Mouse (Mus musculus): ENCODE results near the gene Prkag2. TPM values are rescaled to one million over a fixed set of nuclear protein-coding genes. Genes with fewer than 3 reads are reported as not detected.

Gene Prkag2
- polyA plus RNA-seq, 1 experiment from 2014 or later: 4.8 TPM

GRCm38 (mm10) chr5:25089258-25089972, 11.0 kb downstream of the Prkag2 start:
- no peak overlapping the region for H3K27ac ChIP-seq (ENCODE audit: low read length)
- H3K9ac ChIP-seq (ENCODE audit: low read depth, low read length): no peak overlapping the region
- H3K4me1 ChIP-seq (ENCODE audit: control insufficient read depth, low read depth, low read length): no peaks in the 10 kb centered on the region; the same call in none of the 2 replicates
- H3K9me3 ChIP-seq (replicated peaks; ENCODE audit: control insufficient read depth, low read length): no peaks in the 10 kb centered on the region
- 56% methylated on average over 6 of the region's 6 CpGs for WGBS (ENCODE audit: insufficient replicate concordance)
- H3K36me3 ChIP-seq (ENCODE audit: control insufficient read depth, insufficient read depth): no peaks in the 10 kb centered on the region
- ATAC-seq (ENCODE audit: low read depth): no peak
- no peak overlapping the region for H3K4me3 ChIP-seq (ENCODE audit: low read depth, low read length)
- no peaks in the 10 kb centered on the region for H3K27me3 ChIP-seq (ENCODE audit: control insufficient read depth, insufficient read depth, low read depth, low read length)
- H3K4me2 ChIP-seq (ENCODE audit: low read depth, low read length): no peak overlapping the region

GRCm38 (mm10) chr5:25088633-25089032, 11.8 kb downstream of the Prkag2 start:
- Histone ChIP-seq H3K27ac (ENCODE audit: low read length) (no peak overlapping the region), H3K36me3 (ENCODE audit: control insufficient read depth, insufficient read depth) (no peaks in the 10 kb centered on the region), H3K4me2 (ENCODE audit: low read depth, low read length) (no peak overlapping the region), H3K9me3 (replicated peaks; ENCODE audit: control insufficient read depth, low read length) (no peaks in the 10 kb centered on the region), H3K9ac (ENCODE audit: low read depth, low read length) (no peak overlapping the region), H3K27me3 (ENCODE audit: control insufficient read depth, insufficient read depth, low read depth, low read length) (no peaks in the 10 kb centered on the region), H3K4me1 (ENCODE audit: control insufficient read depth, low read depth, low read length) (no peaks in the 10 kb centered on the region; the same call in none of the 2 replicates), H3K4me3 (ENCODE audit: low read depth, low read length) (no peak overlapping the region)
- ATAC-seq (ENCODE audit: low read depth): no peak
- WGBS (ENCODE audit: insufficient replicate concordance): 50% methylated on average over 4 of the region's 4 CpGs

GRCm38 (mm10) chr5:25088111-25088510, 12.3 kb downstream of the Prkag2 start:
- WGBS (ENCODE audit: insufficient replicate concordance): 56% methylated on average over 13 of the region's 13 CpGs
- Histone ChIP-seq H3K4me1 (ENCODE audit: control insufficient read depth, low read depth, low read length) (no peaks in the 10 kb centered on the region; the same call in none of the 2 replicates), H3K4me2 (ENCODE audit: low read depth, low read length) (no peak overlapping the region), H3K9me3 (replicated peaks; ENCODE audit: control insufficient read depth, low read length) (no peaks in the 10 kb centered on the region), H3K27ac (ENCODE audit: low read length) (no peak overlapping the region), H3K36me3 (ENCODE audit: control insufficient read depth, insufficient read depth) (no peaks in the 10 kb centered on the region), H3K4me3 (ENCODE audit: low read depth, low read length) (no peak overlapping the region), H3K9ac (ENCODE audit: low read depth, low read length) (no peak overlapping the region), H3K27me3 (ENCODE audit: control insufficient read depth, insufficient read depth, low read depth, low read length) (no peaks in the 10 kb centered on the region)
- peak; percentile 83 for ATAC-seq (ENCODE audit: low read depth)

GRCm38 (mm10) chr5:25087064-25087463, 13.4 kb downstream of the Prkag2 start:
- no peak overlapping the region for H3K27ac ChIP-seq (ENCODE audit: low read length)
- no peak for ATAC-seq (ENCODE audit: low read depth)
- H3K36me3 ChIP-seq (ENCODE audit: control insufficient read depth, insufficient read depth): no peaks in the 10 kb centered on the region
- no peaks in the 10 kb centered on the region for H3K9me3 ChIP-seq (replicated peaks; ENCODE audit: control insufficient read depth, low read length)
- 57% methylated on average over 7 of the region's 7 CpGs for WGBS (ENCODE audit: insufficient replicate concordance)
- no peak overlapping the region for H3K4me3 ChIP-seq (ENCODE audit: low read depth, low read length)
- no peak overlapping the region for H3K9ac ChIP-seq (ENCODE audit: low read depth, low read length)
- H3K27me3 ChIP-seq (ENCODE audit: control insufficient read depth, insufficient read depth, low read depth, low read length): no peaks in the 10 kb centered on the region
- H3K4me2 ChIP-seq (ENCODE audit: low read depth, low read length): no peak overlapping the region
- H3K4me1 ChIP-seq (ENCODE audit: control insufficient read depth, low read depth, low read length): no peaks in the 10 kb centered on the region; the same call in none of the 2 replicates

GRCm38 (mm10) chr5:25086234-25086633, 14.2 kb downstream of the Prkag2 start:
- no peak overlapping the region for H3K4me2 ChIP-seq (ENCODE audit: low read depth, low read length)
- H3K27ac ChIP-seq (ENCODE audit: low read length): no peak overlapping the region
- no peaks in the 10 kb centered on the region for H3K9me3 ChIP-seq (replicated peaks; ENCODE audit: control insufficient read depth, low read length)
- H3K27me3 ChIP-seq (ENCODE audit: control insufficient read depth, insufficient read depth, low read depth, low read length): no peaks in the 10 kb centered on the region
- no peaks in the 10 kb centered on the region; the same call in none of the 2 replicates for H3K4me1 ChIP-seq (ENCODE audit: control insufficient read depth, low read depth, low read length)
- H3K36me3 ChIP-seq (ENCODE audit: control insufficient read depth, insufficient read depth): no peaks in the 10 kb centered on the region
- whole genome bisulfite sequencing (ENCODE audit: insufficient replicate concordance): 52% methylated on average over 4 of the region's 4 CpGs
- H3K9ac ChIP-seq (ENCODE audit: low read depth, low read length): no peak overlapping the region
- no peak; the same call in 1 of the 2 replicates for ATAC-seq (ENCODE audit: low read depth)
- no peak overlapping the region for H3K4me3 ChIP-seq (ENCODE audit: low read depth, low read length)

GRCm38 (mm10) chr5:25085170-25085569, 15.3 kb downstream of the Prkag2 start:
- 74% methylated on average over 10 of the region's 10 CpGs for WGBS (ENCODE audit: insufficient replicate concordance)

GRCm38 (mm10) chr5:25083816-25084215, 16.6 kb downstream of the Prkag2 start:
- Histone ChIP-seq H3K4me3 (ENCODE audit: low read depth, low read length) (no peak overlapping the region), H3K36me3 (ENCODE audit: control insufficient read depth, insufficient read depth) (no peaks in the 10 kb centered on the region), H3K4me2 (ENCODE audit: low read depth, low read length) (no peak overlapping the region), H3K9ac (ENCODE audit: low read depth, low read length) (no peak overlapping the region), H3K27me3 (ENCODE audit: control insufficient read depth, insufficient read depth, low read depth, low read length) (no peaks in the 10 kb centered on the region), H3K27ac (ENCODE audit: low read length) (no peak overlapping the region), H3K4me1 (ENCODE audit: control insufficient read depth, low read depth, low read length) (no peaks in the 10 kb centered on the region; the same call in none of the 2 replicates), H3K9me3 (replicated peaks; ENCODE audit: control insufficient read depth, low read length) (no peaks in the 10 kb centered on the region)
- no peak for ATAC-seq (ENCODE audit: low read depth)
- 25% methylated on average over 7 of the region's 7 CpGs for whole genome bisulfite sequencing (ENCODE audit: insufficient replicate concordance)

More at GRCm38 (mm10) chr5:25085170-25085569, 15.3 kb downstream of the Prkag2 start:
- no peaks in the 10 kb centered on the region; the same call in none of the 2 replicates for H3K4me1 ChIP-seq (ENCODE audit: control insufficient read depth, low read depth, low read length)
- H3K9me3 ChIP-seq (replicated peaks; ENCODE audit: control insufficient read depth, low read length): no peaks in the 10 kb centered on the region
- ATAC-seq (ENCODE audit: low read depth): no peak
- no peaks in the 10 kb centered on the region for H3K36me3 ChIP-seq (ENCODE audit: control insufficient read depth, insufficient read depth)
- no peak overlapping the region for H3K4me2 ChIP-seq (ENCODE audit: low read depth, low read length)
- no peak overlapping the region for H3K27ac ChIP-seq (ENCODE audit: low read length)
- H3K27me3 ChIP-seq (ENCODE audit: control insufficient read depth, insufficient read depth, low read depth, low read length): no peaks in the 10 kb centered on the region
- H3K4me3 ChIP-seq (ENCODE audit: low read depth, low read length): no peak overlapping the region
- no peak overlapping the region for H3K9ac ChIP-seq (ENCODE audit: low read depth, low read length)

GRCm38 (mm10) chr5:25082542-25082941, 17.9 kb downstream of the Prkag2 start:
- no peaks in the 10 kb centered on the region for H3K9me3 ChIP-seq (replicated peaks; ENCODE audit: control insufficient read depth, low read length)
- H3K9ac ChIP-seq (ENCODE audit: low read depth, low read length): no peak overlapping the region
- H3K4me3 ChIP-seq (ENCODE audit: low read depth, low read length): no peak overlapping the region
- no peaks in the 10 kb centered on the region for H3K36me3 ChIP-seq (ENCODE audit: control insufficient read depth, insufficient read depth)
- H3K27me3 ChIP-seq (ENCODE audit: control insufficient read depth, insufficient read depth, low read depth, low read length): no peaks in the 10 kb centered on the region
- ATAC-seq (ENCODE audit: low read depth): 0 out of 2 replicates have a peak, but pooled peaks have one; percentile 21
- no peak overlapping the region for H3K27ac ChIP-seq (ENCODE audit: low read length)
- no peaks in the 10 kb centered on the region; the same call in 1 of the 2 replicates for H3K4me1 ChIP-seq (ENCODE audit: control insufficient read depth, low read depth, low read length)
- no peak overlapping the region for H3K4me2 ChIP-seq (ENCODE audit: low read depth, low read length)
- 34% methylated on average over 2 of the region's 2 CpGs for WGBS (ENCODE audit: insufficient replicate concordance)

GRCm38 (mm10) chr5:25081545-25081944, 18.9 kb downstream of the Prkag2 start:
- Histone ChIP-seq H3K36me3 (ENCODE audit: control insufficient read depth, insufficient read depth) (no peaks in the 10 kb centered on the region), H3K4me1 (ENCODE audit: control insufficient read depth, low read depth, low read length) (no peaks in the 10 kb centered on the region; the same call in 1 of the 2 replicates), H3K27ac (ENCODE audit: low read length) (no peak overlapping the region), H3K27me3 (ENCODE audit: control insufficient read depth, insufficient read depth, low read depth, low read length) (no peaks in the 10 kb centered on the region), H3K4me3 (ENCODE audit: low read depth, low read length) (no peak overlapping the region), H3K4me2 (ENCODE audit: low read depth, low read length) (no peak overlapping the region), H3K9me3 (replicated peaks; ENCODE audit: control insufficient read depth, low read length) (no peaks in the 10 kb centered on the region), H3K9ac (ENCODE audit: low read depth, low read length) (no peak overlapping the region)
- WGBS (ENCODE audit: insufficient replicate concordance): 25% methylated on average over 16 of the region's 16 CpGs
- ATAC-seq (ENCODE audit: low read depth): peak; percentile 24; the same call in 1 of the 2 replicates

Data from liver, embryonic 16.5 days (tissue).